Comparison of ENCODE assay signal across 8 mouse cellular contexts in the genomic region with DNA sequence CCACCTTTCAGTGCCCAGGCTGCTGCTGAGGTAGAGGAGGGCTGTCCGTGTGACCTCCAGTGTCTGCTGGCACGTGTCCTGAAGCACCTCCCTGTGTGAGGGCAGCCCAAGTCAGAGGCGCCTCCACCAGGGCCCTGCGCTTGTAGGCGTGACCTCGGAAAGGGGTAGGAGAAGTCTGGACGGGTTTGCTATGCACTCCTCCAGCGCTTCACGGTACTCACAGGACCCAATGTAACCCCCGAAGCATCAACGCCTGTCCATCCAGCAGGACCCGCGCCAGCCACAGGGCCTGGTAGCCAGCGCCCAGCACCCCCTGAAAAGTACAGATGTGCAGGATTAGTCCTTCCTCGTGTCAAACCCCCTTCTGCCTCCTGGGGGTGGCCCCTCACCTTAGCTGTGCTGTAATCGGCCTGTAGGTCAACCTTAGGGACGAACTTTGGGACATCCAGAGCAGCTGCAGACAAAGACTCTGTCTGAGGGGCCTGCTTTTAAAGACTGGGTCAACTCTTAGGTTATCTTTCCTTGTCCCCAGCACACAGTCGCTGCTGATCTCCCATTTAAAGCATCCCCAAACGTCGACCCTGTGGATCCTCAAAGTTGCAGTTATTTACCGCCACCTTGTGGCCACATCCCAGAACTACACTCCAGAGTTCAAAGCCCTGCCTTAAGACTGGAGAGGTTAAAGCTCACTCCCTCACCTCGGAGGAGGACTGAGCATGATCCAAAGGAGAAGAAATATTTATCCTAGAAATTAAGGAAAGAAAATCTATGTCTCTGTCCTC. TPM values are rescaled to one million over a fixed set of nuclear protein-coding genes. Genes with fewer than 3 reads are reported as not detected.
DNase-seq lines count a peak whose midpoint lies in the region; ATAC-seq and TF ChIP-seq lines count a peak whose summit lies in the region.

No protein-coding gene starts in this region.

- H3K36me3 ChIP-seq in midbrain, embryonic 14.5 days (ENCODE audit: control insufficient read depth, insufficient read depth, low read length) = no peaks in the 10 kb centered on the region

- no peaks in the 10 kb centered on the region for H3K9me3 ChIP-seq in midbrain, embryonic 14.5 days (ENCODE audit: control insufficient read depth, low read length)

- TF ChIP-seq CTCF in cortical plate, adult 2 months (IDR thresholded peaks at IDR 0.05; ENCODE audit: extremely low read depth, insufficient read depth, low read length) = peak; percentile 89

- H3K4me1 ChIP-seq in cortical plate, adult 2 months (ENCODE audit: control insufficient read depth, insufficient read depth, low read length) = no peaks in the 10 kb centered on the region
- no peaks in the 10 kb centered on the region for H3K4me1 ChIP-seq in midbrain, embryonic 14.5 days (ENCODE audit: control insufficient read depth, insufficient read depth, low read length)

- no peak overlapping the region for H3K9ac ChIP-seq in midbrain, embryonic 14.5 days (replicated peaks; ENCODE audit: low read length)

- intact Hi-C loops in gastrocnemius, postnatal 14 days (cut with DNase I; ENCODE audit: low total_unique reads) = no loop called here
- intact Hi-C loops in left cerebral cortex, postnatal 4 days (cut with DNase I) = loop anchor here (5.0 kb wide), 2 partner anchors 153 to 398 kb away; no protein-coding TSS in a partner anchor

- no peak overlapping the region for H3K4me3 ChIP-seq in cortical plate, adult 2 months (ENCODE audit: insufficient read depth, low read length)
- no peak overlapping the region for H3K4me3 ChIP-seq in midbrain, embryonic 14.5 days (replicated peaks; ENCODE audit: low read depth, low read length)

- peak; percentile 49; the same call in 1 of the 2 replicates for ATAC-seq in midbrain, embryonic 14.5 days (ENCODE audit: low FRiP score, low TSS enrichment)

- 25% methylated on average over 22 of the region's 22 CpGs for WGBS in midbrain, embryonic 14.5 days

- no peak for TF ChIP-seq POLR2A in cortical plate, adult 2 months (IDR thresholded peaks at IDR 0.05; ENCODE audit: extremely low read depth, insufficient read depth, low read length)

- DNase-seq in urinary bladder, postnatal 14 days (ENCODE audit: low spot score) = peak; percentile 65
- no peak for DNase-seq in urinary bladder, adult 2 months (ENCODE audit: low spot score)
- peak; percentile 65 for DNase-seq in gastrocnemius, postnatal 14 days
- DNase-seq in kidney, adult 18-20 months = peak; percentile 82
- peak; percentile 81 for DNase-seq in left cerebral cortex, postnatal 4 days
- DNase-seq in midbrain, embryonic 14.5 days = peak; percentile 91
- DNase-seq in spleen, postnatal 10 days (ENCODE audit: low spot score in 2 of 2) = peak; percentile 66 to 78

- no peak overlapping the region for H3K27ac ChIP-seq in cortical plate, adult 2 months (ENCODE audit: insufficient read depth, low read length)
- H3K27ac ChIP-seq in midbrain, embryonic 14.5 days (replicated peaks; ENCODE audit: low read depth, low read length) = no peak overlapping the region

- no peaks in the 10 kb centered on the region for H3K27me3 ChIP-seq in midbrain, embryonic 14.5 days (ENCODE audit: control insufficient read depth, insufficient read depth, low read length)

- H3K4me2 ChIP-seq in midbrain, embryonic 14.5 days (ENCODE audit: low read length) = peak overlapping the region; percentile 11

RNA-seq across cellular contexts. Expression of a gene that starts 9.4 kb away (rescaled TPM):
- polyA plus RNA-seq in urinary bladder, adult 2 months (2012; rRNA removed) = 21.2 TPM in 2 replicates
- polyA plus RNA-seq in cortical plate, adult 2 months (2012; rRNA removed) = 1.7 and 1.9 TPM in 2 replicates
- total RNA-seq in gastrocnemius, postnatal 14 days (2021) = 1 to 10 TPM; 1.8 to 2.1 TPM
- 1 to 10 TPM; 3.7 to 3.9 TPM for total RNA-seq in left cerebral cortex, postnatal 4 days (2021)
- 0.22 and 0.87 TPM in 2 replicates for polyA plus RNA-seq in midbrain, embryonic 14.5 days (2014; fragmentation: Nextera tagmentation; extraction: Ambion mirVana)

RNA-seq across cellular contexts. Expression of a gene that starts 24.9 kb away (rescaled TPM):
- polyA plus RNA-seq in urinary bladder, adult 2 months (2012; rRNA removed) = 12.2 and 12.6 TPM in 2 replicates
- 14.7 TPM in 2 replicates for polyA plus RNA-seq in cortical plate, adult 2 months (2012; rRNA removed)
- 1 to 10 TPM; 1.8 TPM for total RNA-seq in gastrocnemius, postnatal 14 days (2021)
- total RNA-seq in left cerebral cortex, postnatal 4 days (2021) = 10 to 100 TPM in 1 of 2 experiments, 1 to 10 TPM in 1; 9.9 to 10.3 TPM
- polyA plus RNA-seq in midbrain, embryonic 14.5 days (2014; fragmentation: Nextera tagmentation; extraction: Ambion mirVana) = 2.9 and 3.0 TPM in 2 replicates
